Mouse (Mus musculus) stomach, postnatal 0 days (tissue): Measurements from ENCODE around the gene Fars2.

Source experiments
- CTCF ChIP-seq: IDR thresholded peaks from 2 replicates; pipeline ENCODE4 v1.5.1; 2016; ENCODE audit warnings: antibody characterized with exemption, low read depth, mild to moderate bottlenecking, moderate library complexity
- EP300 ChIP-seq: optimal IDR thresholded peaks from 2 replicates; pipeline ENCODE3; 2016; ENCODE audit warnings: antibody characterized with exemption

GRCm38 (mm10) chr13:36368799-36369198 lies 251.6 kb downstream of the Fars2 start:
- no peak for TF ChIP-seq EP300
- TF ChIP-seq CTCF = no peak
